Mouse (Mus musculus): Measurements from ENCODE around the gene Aco2.

Gene Aco2

GRCm38 (mm10) chr15:81950716-81951115 lies 78.6 kb downstream of the Aco2 start:
- DNase-seq (ENCODE audit: low read depth, low spot score) = no peak

GRCm38 (mm10) chr15:81951159-81951558 lies 79.0 kb downstream of the Aco2 start:
- no peak for DNase-seq (ENCODE audit: low read depth, low spot score)

GRCm38 (mm10) chr15:81952310-81952709 lies 80.2 kb downstream of the Aco2 start:
- DNase-seq (ENCODE audit: low read depth, low spot score) = no peak

- no peak for DNase-seq (ENCODE audit: low read depth, low spot score)
Measured at GRCm38 (mm10) chr15:81954151-81954583, 82.1 kb downstream of the Aco2 start.

GRCm38 (mm10) chr15:81954716-81955115 lies 82.6 kb downstream of the Aco2 start:
- DNase-seq (ENCODE audit: low read depth, low spot score) = no peak

GRCm38 (mm10) chr15:81955414-81955813 lies 83.3 kb downstream of the Aco2 start:
- DNase-seq (ENCODE audit: low read depth, low spot score) = no peak

GRCm38 (mm10) chr15:81956457-81956856 lies 84.3 kb downstream of the Aco2 start:
- peak; percentile 63 for DNase-seq (ENCODE audit: low read depth, low spot score)

- DNase-seq (ENCODE audit: low read depth, low spot score) = no peak
Measured at GRCm38 (mm10) chr15:81957598-81957997, 85.5 kb downstream of the Aco2 start.

- no peak for DNase-seq (ENCODE audit: low read depth, low spot score)
Measured at GRCm38 (mm10) chr15:81958906-81959305, 86.8 kb downstream of the Aco2 start.

GRCm38 (mm10) chr15:81960171-81961077 lies 88.3 kb downstream of the Aco2 start, which contains the start of gene Pmm1:
Gene Pmm1 (minus strand): TSS chr15:81960930.
- peak; percentile 99 for DNase-seq (ENCODE audit: low read depth, low spot score)

GRCm38 (mm10) chr15:81961078-81961451 lies 89.0 kb downstream of the Aco2 start:
- no peak for DNase-seq (ENCODE audit: low read depth, low spot score)

- DNase-seq (ENCODE audit: low read depth, low spot score) = no peak
Measured at GRCm38 (mm10) chr15:81964262-81964661, 92.2 kb downstream of the Aco2 start.
